Mouse (Mus musculus) forebrain, embryonic 11.5 days (tissue): ENCODE measurements around the gene Tbc1d1. TPM values are rescaled to one million over a fixed set of nuclear protein-coding genes. Genes with fewer than 3 reads are reported as not detected.
"Not testable (repeated sequence)": the region's sequence is repeated elsewhere in the genome, so short reads cannot be mapped to it uniquely, and the experiment has no call there.

Experiments
- ATAC-seq: fragments of 200-750 bp; cut with Nextera tagmentation; replicated peaks from 2 replicates; pipeline ENCODE4 v1.8.0; 2017; ENCODE audit warnings: moderate TSS enrichment; ENCODE audit not compliant: low FRiP score
- DNase-seq: peaks from one replicate; pipeline ENCODE4 v3.0.0-alpha.2; 2017; ENCODE audit warnings: low spot score
- H3K27ac ChIP-seq: fragments of 300-500 bp; sonication (generic); 2 replicates; pipeline ENCODE4 v1.5.1; 2014; ENCODE audit warnings: low read depth, low read length
- H3K27me3 ChIP-seq: fragments of 300-500 bp; sonication (generic); 2 replicates; pipeline ENCODE4 v1.6.1; 2014; ENCODE audit warnings: mild to moderate bottlenecking, low read length, mixed read lengths; ENCODE audit not compliant: control insufficient read depth, insufficient read depth
- H3K36me3 ChIP-seq: fragments of 300-500 bp; sonication (generic); 2 replicates; pipeline ENCODE4 v1.6.1; 2014; ENCODE audit warnings: mild to moderate bottlenecking, low read length, moderate library complexity, mixed read lengths; ENCODE audit not compliant: control insufficient read depth, insufficient read depth
- H3K4me1 ChIP-seq: fragments of 300-500 bp; sonication (generic); replicated peaks from 2 replicates; pipeline ENCODE4 v1.6.1; 2014; ENCODE audit warnings: low read length, mixed read lengths; ENCODE audit not compliant: control insufficient read depth, insufficient read depth
- H3K4me2 ChIP-seq: fragments of 300-500 bp; sonication (generic); 2 replicates; pipeline ENCODE4 v1.6.1; 2014; ENCODE audit warnings: low read depth, mild to moderate bottlenecking, low read length, moderate library complexity, mixed read lengths; ENCODE audit not compliant: severe bottlenecking
- H3K4me3 ChIP-seq: fragments of 300-500 bp; sonication (generic); 2 replicates; pipeline ENCODE4 v1.5.1; 2014; ENCODE audit warnings: low read depth, low read length
- H3K9ac ChIP-seq: fragments of 300-500 bp; sonication (generic); 2 replicates; pipeline ENCODE4 v1.6.1; 2014; ENCODE audit warnings: low read length
- H3K9me3 ChIP-seq: fragments of 300-500 bp; sonication (generic); 2 replicates; pipeline ENCODE4 v1.6.1; 2016; ENCODE audit warnings: low read length, mixed read lengths; ENCODE audit not compliant: control insufficient read depth
- WGBS: fragments of 180-500 bp; shearing (Covaris S2); extraction: QIAGEN DNeasy Blood & Tissue Kit; methylation state at CpG from one replicate; pipeline ENCODE4 v1.1.7; 2014; 5-methylcytosine and 5-hydroxymethylcytosine counted together
- polyA plus RNA-seq: library from polyadenylated mRNA; unstranded; fragments of >200 nt; fragmentation: Nextera tagmentation; extraction: Ambion mirVana; gene quantifications from 2 replicates; pipeline ENCODE4 v1.2.1, GENCODE M21; 2014

Gene Tbc1d1
- polyA plus RNA-seq, 1 experiment from 2014 or later = 27.9 TPM

GRCm38 (mm10) chr5:64338795-64339194, 182.7 kb downstream of the Tbc1d1 start:
- not testable (repeated sequence) for H3K4me3 ChIP-seq, H3K27me3 ChIP-seq, H3K9ac ChIP-seq, H3K27ac ChIP-seq, DNase-seq, H3K9me3 ChIP-seq, ATAC-seq, H3K4me2 ChIP-seq, H3K36me3 ChIP-seq, H3K4me1 ChIP-seq
- 83% methylated on average over 6 of the region's 6 CpGs for WGBS

DNA sequence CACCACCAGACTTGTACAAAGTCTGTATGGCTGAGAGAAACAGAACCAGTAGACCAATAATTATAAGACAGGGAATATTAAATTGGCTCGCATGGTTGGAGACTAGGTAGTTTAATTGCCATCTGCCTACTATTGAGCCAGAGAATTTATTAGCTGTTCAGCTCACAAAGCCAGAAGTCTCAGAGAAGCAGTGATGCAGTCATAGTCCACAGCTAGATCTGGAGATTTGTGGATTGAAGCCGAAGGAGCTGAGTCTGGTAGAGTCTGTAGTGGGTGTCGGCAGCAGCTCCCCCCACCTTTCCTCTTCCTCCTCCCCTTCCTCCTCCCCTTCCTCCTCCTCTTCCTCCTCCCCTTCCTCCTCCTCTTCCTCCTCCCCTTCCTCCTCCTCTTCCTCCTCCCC, 184.3 kb downstream of the Tbc1d1 start:
- H3K4me2 ChIP-seq = no peak overlapping the region

GRCm38 (mm10) chr5:64341671-64342070, 185.6 kb downstream of the Tbc1d1 start:
- Histone ChIP-seq H3K4me2 (no peak overlapping the region), H3K4me3 (no peak overlapping the region), H3K9me3 (no peaks in the 10 kb centered on the region), H3K27ac (no peak overlapping the region), H3K36me3 (no peaks in the 10 kb centered on the region), H3K9ac (no peak overlapping the region), H3K4me1 (no peaks in the 10 kb centered on the region), H3K27me3 (no peaks in the 10 kb centered on the region)
- ATAC-seq = no peak
- WGBS = 93% methylated on average over 3 of the region's 3 CpGs
- DNase-seq = no peak

More for the DNA sequence above, 184.3 kb downstream of the Tbc1d1 start:
- no peak for DNase-seq
- H3K4me3 ChIP-seq = no peak overlapping the region
- H3K9me3 ChIP-seq = no peaks in the 10 kb centered on the region
- 87% methylated on average over 3 of the region's 3 CpGs for WGBS
- H3K27ac ChIP-seq = no peak overlapping the region
- H3K9ac ChIP-seq = no peak overlapping the region
- H3K36me3 ChIP-seq = no peaks in the 10 kb centered on the region
- no peaks in the 10 kb centered on the region for H3K27me3 ChIP-seq
- no peaks in the 10 kb centered on the region for H3K4me1 ChIP-seq
- no peak for ATAC-seq

- H3K9me3 ChIP-seq = no peaks in the 10 kb centered on the region
- 89% methylated on average over 10 of the region's 10 CpGs for WGBS
- no peaks in the 10 kb centered on the region for H3K27me3 ChIP-seq
- H3K9ac ChIP-seq = no peak overlapping the region
- no peaks in the 10 kb centered on the region for H3K36me3 ChIP-seq
- no peak overlapping the region for H3K4me2 ChIP-seq
- ATAC-seq = no peak
- no peak overlapping the region for H3K4me3 ChIP-seq
- no peak for DNase-seq
- no peaks in the 10 kb centered on the region for H3K4me1 ChIP-seq
- no peak overlapping the region for H3K27ac ChIP-seq
These were observed 186.0 kb downstream of the Tbc1d1 start for GRCm38 (mm10) chr5:64342138-64342537.

- Histone ChIP-seq H3K36me3 (no peaks in the 10 kb centered on the region), H3K4me1 (no peaks in the 10 kb centered on the region), H3K9ac (no peak overlapping the region), H3K4me2 (no peak overlapping the region), H3K27ac (no peak overlapping the region), H3K9me3 (no peaks in the 10 kb centered on the region), H3K27me3 (no peaks in the 10 kb centered on the region), H3K4me3 (no peak overlapping the region)
- 46% methylated on average over 5 of the region's 5 CpGs for WGBS
- DNase-seq (no peak), ATAC-seq (peak; percentile 29)
These were observed 188.0 kb downstream of the Tbc1d1 start for GRCm38 (mm10) chr5:64343972-64344700.

GRCm38 (mm10) chr5:64345181-64345735, 189.2 kb downstream of the Tbc1d1 start:
- no peak overlapping the region for H3K9ac ChIP-seq
- WGBS = 70% methylated on average over 16 of the region's 16 CpGs
- no peak overlapping the region for H3K4me3 ChIP-seq
- no peaks in the 10 kb centered on the region for H3K27me3 ChIP-seq
- H3K36me3 ChIP-seq = no peaks in the 10 kb centered on the region
- H3K4me1 ChIP-seq = no peaks in the 10 kb centered on the region
- H3K4me2 ChIP-seq = no peak overlapping the region
- DNase-seq (no peak), ATAC-seq (peak; percentile 43)
- no peaks in the 10 kb centered on the region for H3K9me3 ChIP-seq
- H3K27ac ChIP-seq = peak overlapping the region; percentile 43; the same call in 1 of the 2 replicates

- Histone ChIP-seq H3K27ac (no peak overlapping the region), H3K36me3 (no peaks in the 10 kb centered on the region), H3K4me3 (no peak overlapping the region), H3K9ac (no peak overlapping the region), H3K4me1 (no peaks in the 10 kb centered on the region), H3K4me2 (no peak overlapping the region), H3K27me3 (no peaks in the 10 kb centered on the region), H3K9me3 (no peaks in the 10 kb centered on the region)
- ATAC-seq (no peak), DNase-seq (no peak)
- WGBS = 86% methylated on average over 7 of the region's 7 CpGs
These were observed 189.7 kb downstream of the Tbc1d1 start for GRCm38 (mm10) chr5:64345761-64346160.

DNA sequence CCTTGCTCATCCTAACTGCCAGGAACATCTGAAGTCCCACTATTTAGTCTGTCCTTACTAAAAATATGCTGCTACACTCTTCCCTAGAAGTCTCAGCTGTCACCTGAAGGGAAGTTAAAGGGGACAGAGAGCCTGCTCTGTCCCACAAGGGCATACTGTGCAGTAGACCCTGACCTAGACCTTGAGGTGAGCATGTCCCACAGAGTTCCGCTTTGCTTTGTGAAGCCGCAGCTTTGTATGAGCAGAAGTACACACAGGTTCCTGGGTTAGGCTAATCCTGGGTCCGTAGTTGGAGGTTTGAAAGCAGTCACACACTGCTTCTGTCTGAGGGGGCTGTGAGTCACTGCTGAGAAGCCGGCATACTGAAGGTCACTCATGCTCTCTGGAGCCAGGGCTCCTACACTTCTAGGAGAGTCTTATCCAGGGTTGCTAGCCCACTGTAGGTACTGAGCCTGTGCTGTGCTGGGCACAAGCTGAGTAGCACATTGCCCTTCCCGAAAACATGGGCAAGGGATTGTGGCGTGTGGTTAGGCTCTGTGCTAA, 190.3 kb downstream of the Tbc1d1 start:
- no peak overlapping the region for H3K4me3 ChIP-seq
- DNase-seq (no peak), ATAC-seq (no peak)
- no peaks in the 10 kb centered on the region for H3K9me3 ChIP-seq
- H3K4me1 ChIP-seq = no peaks in the 10 kb centered on the region
- no peak overlapping the region for H3K27ac ChIP-seq
- WGBS = 89% methylated on average over 6 of the region's 6 CpGs
- H3K9ac ChIP-seq = no peak overlapping the region
- H3K27me3 ChIP-seq = no peaks in the 10 kb centered on the region
- no peaks in the 10 kb centered on the region for H3K36me3 ChIP-seq
- no peak overlapping the region for H3K4me2 ChIP-seq

GRCm38 (mm10) chr5:64348166-64348565, 192.1 kb downstream of the Tbc1d1 start:
- Histone ChIP-seq H3K27ac (no peak overlapping the region), H3K36me3 (no peaks in the 10 kb centered on the region), H3K4me3 (no peak overlapping the region), H3K9ac (no peak overlapping the region), H3K4me1 (no peaks in the 10 kb centered on the region), H3K27me3 (no peaks in the 10 kb centered on the region), H3K4me2 (no peak overlapping the region), H3K9me3 (no peaks in the 10 kb centered on the region)
- no peak for DNase-seq
- 98% methylated on average over 2 of the region's 2 CpGs for WGBS
- no peak for ATAC-seq
